Mouse (Mus musculus): ENCODE results near the gene Kif13a. TPM values are rescaled to one million over a fixed set of nuclear protein-coding genes. Genes with fewer than 3 reads are reported as not detected.

Gene Kif13a
- polyA plus RNA-seq, 1 experiment, result 17.4 TPM

- WGBS, result 79% methylated on average over 3 of the region's 3 CpGs
- Histone ChIP-seq H3K27me3 (replicated peaks; ENCODE audit: control insufficient read depth, insufficient read depth, low read length) (no peaks in the 10 kb centered on the region), H3K4me1 (ENCODE audit: control insufficient read depth, insufficient read depth, low read length) (no peaks in the 10 kb centered on the region), H3K36me3 (ENCODE audit: control insufficient read depth, insufficient read depth, low read length) (no peaks in the 10 kb centered on the region), H3K4me3 (ENCODE audit: insufficient read depth, low read depth, low read length) (no peak overlapping the region), H3K27ac (ENCODE audit: insufficient read depth, low read depth, low read length) (no peak overlapping the region)
- no peak for TF ChIP-seq POLR2A (IDR thresholded peaks at IDR 0.05; ENCODE audit: low read depth, low read length)
- no peak for TF ChIP-seq CTCF (conservative IDR thresholded peaks at IDR 0.05; ENCODE audit: insufficient read depth, insufficient read length, low read depth, low read length)
- no peak for DNase-seq
Observed at GRCm38 (mm10) chr13:46945256-46945655, 15.6 kb upstream of the Kif13a start.

- no peak for DNase-seq
- TF ChIP-seq POLR2A (IDR thresholded peaks at IDR 0.05; ENCODE audit: low read depth, low read length), result no peak
- TF ChIP-seq CTCF (conservative IDR thresholded peaks at IDR 0.05; ENCODE audit: insufficient read depth, insufficient read length, low read depth, low read length), result no peak
Observed at GRCm38 (mm10) chr13:46943294-46943693, 13.6 kb upstream of the Kif13a start.

GRCm38 (mm10) chr13:46934116-46934515 lies 4.4 kb upstream of the Kif13a start:
- H3K4me1 ChIP-seq (ENCODE audit: control insufficient read depth, insufficient read depth, low read length), result peaks cover 4% of the 10 kb centered on the region; the same call in 1 of the 2 replicates
- H3K27me3 ChIP-seq (replicated peaks; ENCODE audit: control insufficient read depth, insufficient read depth, low read length), result no peaks in the 10 kb centered on the region
- no peak overlapping the region for H3K4me3 ChIP-seq (ENCODE audit: insufficient read depth, low read depth, low read length)
- TF ChIP-seq CTCF (conservative IDR thresholded peaks at IDR 0.05; ENCODE audit: insufficient read depth, insufficient read length, low read depth, low read length) (no peak), POLR2A (IDR thresholded peaks at IDR 0.05; ENCODE audit: low read depth, low read length) (no peak)
- H3K36me3 ChIP-seq (ENCODE audit: control insufficient read depth, insufficient read depth, low read length), result no peaks in the 10 kb centered on the region
- DNase-seq, result no peak
- 80% methylated on average over 10 of the region's 10 CpGs for WGBS
- H3K27ac ChIP-seq (ENCODE audit: insufficient read depth, low read depth, low read length), result no peak overlapping the region

More at GRCm38 (mm10) chr13:46943294-46943693, 13.6 kb upstream of the Kif13a start:
- H3K36me3 ChIP-seq (ENCODE audit: control insufficient read depth, insufficient read depth, low read length), result no peaks in the 10 kb centered on the region
- H3K4me1 ChIP-seq (ENCODE audit: control insufficient read depth, insufficient read depth, low read length), result no peaks in the 10 kb centered on the region
- H3K4me3 ChIP-seq (ENCODE audit: insufficient read depth, low read depth, low read length), result no peak overlapping the region
- no peaks in the 10 kb centered on the region for H3K27me3 ChIP-seq (replicated peaks; ENCODE audit: control insufficient read depth, insufficient read depth, low read length)
- H3K27ac ChIP-seq (ENCODE audit: insufficient read depth, low read depth, low read length), result no peak overlapping the region

DNA sequence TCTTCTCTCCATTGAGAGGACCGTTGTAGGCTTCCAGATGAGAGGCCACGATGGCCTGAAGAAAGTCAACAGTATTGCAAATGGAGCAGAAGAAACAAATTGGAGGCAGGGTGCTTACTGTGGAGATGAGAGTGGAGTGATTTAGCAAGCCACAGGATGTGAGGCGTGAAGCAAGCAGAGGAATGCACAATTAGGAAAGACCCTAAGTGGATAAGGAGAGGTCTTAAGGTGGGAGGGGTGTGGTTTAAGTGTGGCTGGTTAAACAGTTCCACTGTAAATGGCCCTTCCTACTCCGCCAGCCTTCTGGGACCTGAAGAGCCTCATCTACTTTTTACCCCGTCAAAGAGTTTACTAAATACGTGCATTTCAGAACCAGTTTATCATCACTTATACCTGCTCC lies 3.2 kb upstream of the Kif13a start:
- H3K36me3 ChIP-seq (ENCODE audit: control insufficient read depth, insufficient read depth, low read length), result no peaks in the 10 kb centered on the region
- no peaks in the 10 kb centered on the region for H3K27me3 ChIP-seq (replicated peaks; ENCODE audit: control insufficient read depth, insufficient read depth, low read length)
- H3K27ac ChIP-seq (ENCODE audit: insufficient read depth, low read depth, low read length), result no peak overlapping the region
- DNase-seq, result no peak
- WGBS, result 82% methylated on average over 6 of the region's 6 CpGs
- TF ChIP-seq POLR2A (IDR thresholded peaks at IDR 0.05; ENCODE audit: low read depth, low read length), result no peak
- TF ChIP-seq CTCF (conservative IDR thresholded peaks at IDR 0.05; ENCODE audit: insufficient read depth, insufficient read length, low read depth, low read length), result no peak
- H3K4me3 ChIP-seq (ENCODE audit: insufficient read depth, low read depth, low read length), result no peak overlapping the region
- H3K4me1 ChIP-seq (ENCODE audit: control insufficient read depth, insufficient read depth, low read length), result peaks cover 4% of the 10 kb centered on the region; the same call in 1 of the 2 replicates

DNA sequence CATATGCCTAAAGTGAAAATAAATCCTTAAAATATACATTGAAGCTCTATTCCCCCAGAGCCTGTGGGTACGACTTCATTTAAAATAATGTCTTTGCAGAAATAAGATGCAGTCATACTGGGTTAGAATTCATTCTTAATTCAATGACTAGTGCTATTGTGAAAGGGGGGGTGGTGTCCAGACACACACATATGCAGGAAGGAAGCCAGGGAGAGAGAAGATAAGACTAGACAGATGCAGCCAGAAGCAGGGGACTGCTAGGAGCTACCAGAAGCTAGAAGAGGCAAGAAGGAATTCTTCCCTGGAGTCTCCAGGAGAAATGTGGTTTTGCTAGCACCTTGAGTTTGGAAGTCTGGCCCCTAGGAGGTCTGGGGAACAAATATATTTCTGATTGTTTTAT lies 2.4 kb upstream of the Kif13a start:
- Histone ChIP-seq H3K27me3 (replicated peaks; ENCODE audit: control insufficient read depth, insufficient read depth, low read length) (no peaks in the 10 kb centered on the region), H3K4me1 (ENCODE audit: control insufficient read depth, insufficient read depth, low read length) (peaks cover 4% of the 10 kb centered on the region; the same call in 1 of the 2 replicates), H3K4me3 (ENCODE audit: insufficient read depth, low read depth, low read length) (no peak overlapping the region), H3K27ac (ENCODE audit: insufficient read depth, low read depth, low read length) (no peak overlapping the region), H3K36me3 (ENCODE audit: control insufficient read depth, insufficient read depth, low read length) (no peaks in the 10 kb centered on the region)
- no peak for TF ChIP-seq POLR2A (IDR thresholded peaks at IDR 0.05; ENCODE audit: low read depth, low read length)
- TF ChIP-seq CTCF (conservative IDR thresholded peaks at IDR 0.05; ENCODE audit: insufficient read depth, insufficient read length, low read depth, low read length), result no peak
- DNase-seq, result no peak
- 88% methylated on average over 1 of the region's 1 CpGs for WGBS

DNA sequence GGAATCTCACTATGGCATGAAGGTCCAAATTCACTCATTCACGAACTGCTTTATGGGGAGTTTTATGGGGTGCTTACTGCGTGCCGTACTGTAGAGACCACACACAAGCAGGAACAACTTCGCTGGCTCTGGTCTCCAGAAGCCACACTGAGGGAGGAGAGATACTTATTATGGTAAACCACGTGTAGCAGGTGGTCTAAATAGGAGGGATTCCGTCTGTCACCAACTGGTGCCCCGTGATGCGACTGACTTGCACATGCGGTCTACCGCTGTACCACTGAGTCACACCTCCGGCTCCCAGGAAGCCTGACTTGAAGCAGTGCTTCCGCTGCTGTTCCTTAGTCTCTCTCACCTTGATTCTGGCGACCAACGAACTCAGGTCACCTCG lies 986 bp upstream of the Kif13a start:
- peak overlapping the region; percentile 71 for H3K4me3 ChIP-seq (ENCODE audit: insufficient read depth, low read depth, low read length)
- WGBS, result 2% methylated on average over 15 of the region's 15 CpGs
- no peak overlapping the region for H3K27ac ChIP-seq (ENCODE audit: insufficient read depth, low read depth, low read length)
- TF ChIP-seq CTCF (conservative IDR thresholded peaks at IDR 0.05; ENCODE audit: insufficient read depth, insufficient read length, low read depth, low read length) (no peak), POLR2A (IDR thresholded peaks at IDR 0.05; ENCODE audit: low read depth, low read length) (no peak)
- peaks cover 4% of the 10 kb centered on the region; the same call in 1 of the 2 replicates for H3K4me1 ChIP-seq (ENCODE audit: control insufficient read depth, insufficient read depth, low read length)
- no peaks in the 10 kb centered on the region for H3K27me3 ChIP-seq (replicated peaks; ENCODE audit: control insufficient read depth, insufficient read depth, low read length)
- no peaks in the 10 kb centered on the region for H3K36me3 ChIP-seq (ENCODE audit: control insufficient read depth, insufficient read depth, low read length)
- DNase-seq, result no peak

DNA sequence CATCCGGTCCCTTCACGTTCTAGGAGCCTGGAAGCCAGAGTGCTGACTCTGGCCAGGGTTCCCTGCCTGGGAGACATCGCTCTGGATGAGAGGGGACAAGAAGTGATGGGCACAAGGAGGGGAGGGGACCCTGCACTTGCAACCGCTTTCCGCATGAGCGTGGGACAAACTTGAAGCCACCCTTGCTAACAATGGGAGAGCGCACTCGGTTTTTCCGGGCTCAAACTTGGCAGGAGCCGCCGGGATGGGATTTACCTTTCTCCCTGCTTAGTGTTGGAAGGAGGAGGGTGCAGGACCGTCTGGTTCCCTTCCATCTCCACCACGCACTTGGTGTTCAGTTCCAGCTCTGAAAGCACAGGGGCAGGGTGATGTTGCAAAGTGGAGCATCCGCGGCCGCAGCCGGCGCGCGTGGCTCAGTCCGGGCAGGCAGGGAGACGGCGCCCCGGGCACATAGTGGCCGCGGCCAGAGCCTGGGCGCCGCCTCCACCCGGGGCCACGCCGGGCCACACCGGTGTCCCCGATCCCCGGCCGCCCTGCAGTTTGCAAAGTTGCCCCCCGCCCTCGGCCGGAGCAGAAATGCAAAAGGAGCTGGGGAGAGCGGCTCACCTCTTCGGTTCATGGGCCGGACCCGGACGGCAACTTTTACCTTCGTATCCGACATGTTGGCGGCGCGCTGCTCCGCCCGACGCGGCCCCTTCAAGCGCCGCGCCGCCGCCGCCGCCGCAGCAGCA lies 541 bp downstream of the Kif13a start:
- Histone ChIP-seq H3K4me3 (ENCODE audit: insufficient read depth, low read depth, low read length) (peak overlapping the region; percentile 71), H3K4me1 (ENCODE audit: control insufficient read depth, insufficient read depth, low read length) (peaks cover 4% of the 10 kb centered on the region; the same call in 1 of the 2 replicates), H3K27ac (ENCODE audit: insufficient read depth, low read depth, low read length) (peak overlapping the region; percentile 44), H3K27me3 (replicated peaks; ENCODE audit: control insufficient read depth, insufficient read depth, low read length) (no peaks in the 10 kb centered on the region), H3K36me3 (ENCODE audit: control insufficient read depth, insufficient read depth, low read length) (no peaks in the 10 kb centered on the region)
- DNase-seq, result peak; percentile 57
- under 1% methylated on average over 60 of the region's 60 CpGs for WGBS
- TF ChIP-seq POLR2A (IDR thresholded peaks at IDR 0.05; ENCODE audit: low read depth, low read length) (no peak), CTCF (conservative IDR thresholded peaks at IDR 0.05; ENCODE audit: insufficient read depth, insufficient read length, low read depth, low read length) (no peak)
